Mouse (Mus musculus) hindbrain, embryonic 16.5 days (tissue): Measurements from ENCODE around the gene Kdm4d. TPM values are rescaled to one million over a fixed set of nuclear protein-coding genes. Genes with fewer than 3 reads are reported as not detected.

Experiments
- ATAC-seq: fragments of 200-750 bp; cut with Nextera tagmentation; 2 replicates; pipeline ENCODE4 v1.8.0; 2017; ENCODE audit warnings: moderate TSS enrichment, moderate library complexity
- H3K27ac ChIP-seq: fragments of 300-500 bp; sonication (generic); 2 replicates; pipeline ENCODE4 v1.5.1; 2014; ENCODE audit warnings: low read depth, mild to moderate bottlenecking, control low read depth, low read length, moderate library complexity
- H3K27me3 ChIP-seq: fragments of 300-500 bp; sonication (generic); replicated peaks from 2 replicates; pipeline ENCODE4 v1.6.1; 2014; ENCODE audit warnings: low read length; ENCODE audit not compliant: control insufficient read depth, insufficient read depth
- H3K36me3 ChIP-seq: fragments of 300-500 bp; sonication (generic); 2 replicates; pipeline ENCODE4 v1.6.1; 2014; ENCODE audit warnings: mild to moderate bottlenecking, low read length, moderate library complexity, mixed read lengths; ENCODE audit not compliant: control insufficient read depth, insufficient read depth
- H3K4me1 ChIP-seq: fragments of 300-500 bp; sonication (generic); 2 replicates; pipeline ENCODE4 v1.6.1; 2014; ENCODE audit warnings: low read depth, low read length; ENCODE audit not compliant: control insufficient read depth, insufficient read depth
- H3K4me2 ChIP-seq: fragments of 300-500 bp; sonication (generic); 2 replicates; pipeline ENCODE4 v1.6.1; 2014; ENCODE audit warnings: mild to moderate bottlenecking, low read length, control low read depth, moderate library complexity
- H3K4me3 ChIP-seq: fragments of 300-500 bp; sonication (generic); 2 replicates; pipeline ENCODE4 v1.5.1; 2014; ENCODE audit warnings: mild to moderate bottlenecking, low read length, control low read depth, moderate library complexity
- H3K9ac ChIP-seq: fragments of 300-500 bp; sonication (generic); 2 replicates; pipeline ENCODE4 v1.6.1; 2014; ENCODE audit warnings: low read depth, mild to moderate bottlenecking, control low read depth, low read length, moderate library complexity
- H3K9me3 ChIP-seq: fragments of 300-500 bp; sonication (generic); 2 replicates; pipeline ENCODE4 v1.6.1; 2014; ENCODE audit warnings: mild to moderate bottlenecking, low read length, moderate library complexity; ENCODE audit not compliant: control insufficient read depth
- WGBS: fragments of 180-500 bp; shearing (Covaris S2); extraction: QIAGEN DNeasy Blood & Tissue Kit; methylation state at CpG from one replicate; pipeline ENCODE4 v1.1.7; 2014; 5-methylcytosine and 5-hydroxymethylcytosine counted together
- polyA plus RNA-seq: library from polyadenylated mRNA; unstranded; fragments of >200 nt; fragmentation: Nextera tagmentation; extraction: Ambion mirVana; gene quantifications from 2 replicates; pipeline ENCODE4 v1.2.1, GENCODE M21; 2015

Gene Kdm4d
- polyA plus RNA-seq, 1 experiment from 2014 or later = 1.3 TPM

GRCm38 (mm10) chr9:14523408-14524043 lies 23.2 kb upstream of the Kdm4d start:
- H3K36me3 ChIP-seq = no peaks in the 10 kb centered on the region
- no peaks in the 10 kb centered on the region for H3K4me1 ChIP-seq
- no peak overlapping the region for H3K4me3 ChIP-seq
- no peaks in the 10 kb centered on the region for H3K27me3 ChIP-seq
- H3K9me3 ChIP-seq = no peaks in the 10 kb centered on the region
- peak; percentile 93 for ATAC-seq
- WGBS = 10% methylated on average over 4 of the region's 4 CpGs
- no peak overlapping the region for H3K4me2 ChIP-seq
- H3K27ac ChIP-seq = no peak overlapping the region
- no peak overlapping the region for H3K9ac ChIP-seq

GRCm38 (mm10) chr9:14521695-14522094 lies 21.4 kb upstream of the Kdm4d start:
- no peak for ATAC-seq
- Histone ChIP-seq H3K27ac (no peak overlapping the region), H3K4me2 (no peak overlapping the region), H3K36me3 (no peaks in the 10 kb centered on the region), H3K9ac (no peak overlapping the region), H3K27me3 (no peaks in the 10 kb centered on the region), H3K4me3 (no peak overlapping the region), H3K9me3 (no peaks in the 10 kb centered on the region), H3K4me1 (no peaks in the 10 kb centered on the region)
- WGBS = 69% methylated on average over 2 of the region's 2 CpGs

- no peak overlapping the region for H3K4me3 ChIP-seq
- no peak for ATAC-seq
- WGBS = 84% methylated on average over 3 of the region's 3 CpGs
- no peak overlapping the region for H3K4me2 ChIP-seq
- H3K9me3 ChIP-seq = no peaks in the 10 kb centered on the region
- H3K36me3 ChIP-seq = no peaks in the 10 kb centered on the region
- no peak overlapping the region for H3K27ac ChIP-seq
- no peaks in the 10 kb centered on the region for H3K27me3 ChIP-seq
- H3K4me1 ChIP-seq = no peaks in the 10 kb centered on the region
- H3K9ac ChIP-seq = no peak overlapping the region
These were observed 20.8 kb upstream of the Kdm4d start for GRCm38 (mm10) chr9:14520971-14521670.

GRCm38 (mm10) chr9:14518105-14518504 lies 17.8 kb upstream of the Kdm4d start:
- H3K9ac ChIP-seq = no peak overlapping the region
- H3K4me3 ChIP-seq = no peak overlapping the region
- 78% methylated on average over 3 of the region's 3 CpGs for WGBS
- H3K9me3 ChIP-seq = no peaks in the 10 kb centered on the region
- H3K27ac ChIP-seq = no peak overlapping the region
- ATAC-seq = no peak
- no peaks in the 10 kb centered on the region for H3K36me3 ChIP-seq
- H3K4me1 ChIP-seq = no peaks in the 10 kb centered on the region
- no peaks in the 10 kb centered on the region for H3K27me3 ChIP-seq
- H3K4me2 ChIP-seq = no peak overlapping the region

GRCm38 (mm10) chr9:14517296-14517695 lies 17.0 kb upstream of the Kdm4d start:
- Histone ChIP-seq H3K4me2 (no peak overlapping the region), H3K36me3 (no peaks in the 10 kb centered on the region), H3K27ac (no peak overlapping the region), H3K9ac (no peak overlapping the region), H3K27me3 (no peaks in the 10 kb centered on the region), H3K4me3 (no peak overlapping the region), H3K9me3 (no peaks in the 10 kb centered on the region), H3K4me1 (no peaks in the 10 kb centered on the region)
- WGBS = 42% methylated on average over 1 of the region's 1 CpGs
- no peak for ATAC-seq

GRCm38 (mm10) chr9:14512633-14513445 lies 12.6 kb upstream of the Kdm4d start:
- H3K4me1 ChIP-seq = no peaks in the 10 kb centered on the region
- no peak overlapping the region for H3K9ac ChIP-seq
- 82% methylated on average over 9 of the region's 9 CpGs for WGBS
- no peaks in the 10 kb centered on the region for H3K27me3 ChIP-seq
- peak; percentile 83 for ATAC-seq
- H3K36me3 ChIP-seq = peaks cover 19% of the 10 kb centered on the region
- no peaks in the 10 kb centered on the region for H3K9me3 ChIP-seq
- H3K4me3 ChIP-seq = no peak overlapping the region
- no peak overlapping the region for H3K4me2 ChIP-seq
- H3K27ac ChIP-seq = no peak overlapping the region

GRCm38 (mm10) chr9:14500916-14501424 lies 688 bp upstream of the Kdm4d start:
- WGBS = 5% methylated on average over 10 of the region's 10 CpGs
- H3K27me3 ChIP-seq = no peaks in the 10 kb centered on the region

GRCm38 (mm10) chr9:14498896-14499705 lies 1.2 kb downstream of the Kdm4d start:
- Histone ChIP-seq H3K4me3 (peak overlapping the region; percentile 75), H3K36me3 (peaks cover 3% of the 10 kb centered on the region; the same call in 1 of the 2 replicates), H3K9ac (no peak overlapping the region; the same call in 1 of the 2 replicates), H3K27ac (no peak overlapping the region; the same call in 1 of the 2 replicates), H3K9me3 (no peaks in the 10 kb centered on the region), H3K4me2 (peak overlapping the region; percentile 81), H3K4me1 (peaks cover 10% of the 10 kb centered on the region), H3K27me3 (no peaks in the 10 kb centered on the region)
- ATAC-seq = no peak
- WGBS = 86% methylated on average over 4 of the region's 4 CpGs

More at GRCm38 (mm10) chr9:14500916-14501424, 688 bp upstream of the Kdm4d start:
- Histone ChIP-seq H3K4me1 (peaks cover 10% of the 10 kb centered on the region), H3K36me3 (peaks cover 10% of the 10 kb centered on the region), H3K9ac (peak overlapping the region; percentile 86), H3K4me3 (peak overlapping the region; percentile 75), H3K4me2 (peak overlapping the region; percentile 83), H3K27ac (peak overlapping the region; percentile 78), H3K9me3 (no peaks in the 10 kb centered on the region)
- ATAC-seq = no peak
